Mouse (Mus musculus): ENCODE measurements at regions not wholly inside any gene's neighbourhood (a gene's known extent, or its start where the extent isn't known, plus 50 kb on each side); places are given as distances from the start of the nearest gene placed in this dataset.

GRCm38 (mm10) chr2:129883417-129883816 is 83.1 kb downstream of the Stk35 start:
- DNase-seq (ENCODE audit: low spot score in 2 of 2) = no peak

- no peak for DNase-seq (ENCODE audit: low spot score in 2 of 2)
Observed at GRCm38 (mm10) chr2:129884316-129884715, 84.0 kb downstream of the Stk35 start.

GRCm38 (mm10) chr2:129885536-129885935 is 85.2 kb downstream of the Stk35 start:
- peak; percentile 41 to 42 for DNase-seq (ENCODE audit: low spot score in 2 of 2)

GRCm38 (mm10) chr2:129893231-129893630 is 92.9 kb downstream of the Stk35 start:
- no peak for DNase-seq (ENCODE audit: low spot score in 2 of 2)

- no peak for DNase-seq (ENCODE audit: low spot score in 2 of 2)
Observed at GRCm38 (mm10) chr2:129893832-129894231, 93.5 kb downstream of the Stk35 start.

GRCm38 (mm10) chr2:129894906-129895305 is 94.6 kb downstream of the Stk35 start:
- no peak for DNase-seq (ENCODE audit: low spot score in 2 of 2)

GRCm38 (mm10) chr2:129895369-129895768 is 95.1 kb downstream of the Stk35 start:
- no peak for DNase-seq (ENCODE audit: low spot score in 2 of 2)

- DNase-seq (ENCODE audit: low spot score in 2 of 2) = no peak
Observed at GRCm38 (mm10) chr2:129896696-129897095, 96.4 kb downstream of the Stk35 start.

GRCm38 (mm10) chr2:129903383-129904135 is 103.2 kb downstream of the Stk35 start:
- no peak for DNase-seq (ENCODE audit: low spot score in 2 of 2)

- DNase-seq (ENCODE audit: low spot score in 2 of 2) = no peak
Observed at GRCm38 (mm10) chr2:129904753-129905152, 104.4 kb downstream of the Stk35 start.

GRCm38 (mm10) chr2:129908701-129909425 is 103.3 kb upstream of the Tgm3 start:
- DNase-seq (ENCODE audit: low spot score in 2 of 2) = no peak

- no peak for DNase-seq (ENCODE audit: low spot score in 2 of 2)
Observed at GRCm38 (mm10) chr2:129911203-129911921, 100.8 kb upstream of the Tgm3 start.

GRCm38 (mm10) chr2:129912556-129912955 is 99.6 kb upstream of the Tgm3 start:
- no peak for DNase-seq (ENCODE audit: low spot score in 2 of 2)

GRCm38 (mm10) chr2:129914261-129914660 is 97.9 kb upstream of the Tgm3 start:
- no peak for DNase-seq (ENCODE audit: low spot score in 2 of 2)

GRCm38 (mm10) chr2:129916411-129916810 is 95.7 kb upstream of the Tgm3 start:
- DNase-seq (ENCODE audit: low spot score in 2 of 2) = no peak

- DNase-seq (ENCODE audit: low spot score in 2 of 2) = peak in 1 of 2 experiments; percentile 1
Observed at GRCm38 (mm10) chr2:129918141-129918790, 93.9 kb upstream of the Tgm3 start.

GRCm38 (mm10) chr2:129919551-129919950 is 92.6 kb upstream of the Tgm3 start:
- no peak for DNase-seq (ENCODE audit: low spot score in 2 of 2)

- DNase-seq (ENCODE audit: low spot score in 2 of 2) = no peak
Observed at GRCm38 (mm10) chr2:129927218-129927617, 84.9 kb upstream of the Tgm3 start.

GRCm38 (mm10) chr2:129933578-129933977 is 78.6 kb upstream of the Tgm3 start:
- DNase-seq (ENCODE audit: low spot score in 2 of 2) = no peak

- no peak for DNase-seq (ENCODE audit: low spot score in 2 of 2)
Observed at GRCm38 (mm10) chr2:129942824-129943223, 69.3 kb upstream of the Tgm3 start.

- no peak for DNase-seq (ENCODE audit: low spot score in 2 of 2)
Observed at GRCm38 (mm10) chr2:129947847-129948553, 64.1 kb upstream of the Tgm3 start.
